Mouse (Mus musculus) embryonic facial prominence, embryonic 13.5 days (tissue): ENCODE measurements around the gene Adra2b. TPM values are rescaled to one million over a fixed set of nuclear protein-coding genes. Genes with fewer than 3 reads are reported as not detected.
A peak's percentile ranks its signal among the peaks of the same experiment; 100 is the strongest.

Experiments used
- ATAC-seq: fragments of 200-750 bp; cut with Nextera tagmentation; 2 replicates; pipeline ENCODE4 v1.8.0; 2017; ENCODE audit warnings: low read depth; ENCODE audit not compliant: insufficient number of reproducible peaks, insufficient read depth, low FRiP score, low TSS enrichment
- H3K27ac ChIP-seq: fragments of 300-500 bp; sonication (generic); 2 replicates; pipeline ENCODE4 v1.5.1; 2015; ENCODE audit warnings: moderate library complexity, mild to moderate bottlenecking, inconsistent platforms
- H3K27me3 ChIP-seq: fragments of 300-500 bp; sonication (generic); 2 replicates; pipeline ENCODE4 v1.6.1; 2015; ENCODE audit warnings: mild to moderate bottlenecking, inconsistent platforms
- H3K36me3 ChIP-seq: fragments of 300-500 bp; sonication (generic); 2 replicates; pipeline ENCODE4 v1.6.1; 2015; ENCODE audit warnings: mild to moderate bottlenecking, inconsistent platforms
- H3K4me1 ChIP-seq: fragments of 300-500 bp; sonication (generic); 2 replicates; pipeline ENCODE4 v1.6.1; 2015; ENCODE audit warnings: inconsistent platforms
- H3K4me2 ChIP-seq: fragments of 300-500 bp; sonication (generic); 2 replicates; pipeline ENCODE4 v1.6.1; 2015; ENCODE audit warnings: moderate library complexity, mild to moderate bottlenecking, inconsistent platforms
- H3K4me3 ChIP-seq: fragments of 300-500 bp; sonication (generic); 2 replicates; pipeline ENCODE4 v1.5.1; 2015; ENCODE audit warnings: mild to moderate bottlenecking, inconsistent platforms
- H3K9ac ChIP-seq: fragments of 300-500 bp; sonication (generic); 2 replicates; pipeline ENCODE4 v1.6.1; 2015; ENCODE audit warnings: mild to moderate bottlenecking, inconsistent platforms
- H3K9me3 ChIP-seq: fragments of 300-500 bp; sonication (generic); 2 replicates; pipeline ENCODE4 v1.6.1; 2016; ENCODE audit warnings: inconsistent platforms
- WGBS: fragments of 180-500 bp; shearing (Covaris S2); methylation state at CpG from one replicate; pipeline ENCODE4 v1.1.7; 2015; ENCODE audit warnings: mixed read lengths; 5-methylcytosine and 5-hydroxymethylcytosine counted together
- polyA plus RNA-seq: library from polyadenylated mRNA; unstranded; fragments of >200 nt; fragmentation: Nextera tagmentation; extraction: Ambion mirVana; gene quantifications from 2 replicates; pipeline ENCODE4 v1.2.1, GENCODE M21; 2015

Gene Adra2b
- 0.39 and 0.51 TPM in 2 replicates for polyA plus RNA-seq

DNA sequence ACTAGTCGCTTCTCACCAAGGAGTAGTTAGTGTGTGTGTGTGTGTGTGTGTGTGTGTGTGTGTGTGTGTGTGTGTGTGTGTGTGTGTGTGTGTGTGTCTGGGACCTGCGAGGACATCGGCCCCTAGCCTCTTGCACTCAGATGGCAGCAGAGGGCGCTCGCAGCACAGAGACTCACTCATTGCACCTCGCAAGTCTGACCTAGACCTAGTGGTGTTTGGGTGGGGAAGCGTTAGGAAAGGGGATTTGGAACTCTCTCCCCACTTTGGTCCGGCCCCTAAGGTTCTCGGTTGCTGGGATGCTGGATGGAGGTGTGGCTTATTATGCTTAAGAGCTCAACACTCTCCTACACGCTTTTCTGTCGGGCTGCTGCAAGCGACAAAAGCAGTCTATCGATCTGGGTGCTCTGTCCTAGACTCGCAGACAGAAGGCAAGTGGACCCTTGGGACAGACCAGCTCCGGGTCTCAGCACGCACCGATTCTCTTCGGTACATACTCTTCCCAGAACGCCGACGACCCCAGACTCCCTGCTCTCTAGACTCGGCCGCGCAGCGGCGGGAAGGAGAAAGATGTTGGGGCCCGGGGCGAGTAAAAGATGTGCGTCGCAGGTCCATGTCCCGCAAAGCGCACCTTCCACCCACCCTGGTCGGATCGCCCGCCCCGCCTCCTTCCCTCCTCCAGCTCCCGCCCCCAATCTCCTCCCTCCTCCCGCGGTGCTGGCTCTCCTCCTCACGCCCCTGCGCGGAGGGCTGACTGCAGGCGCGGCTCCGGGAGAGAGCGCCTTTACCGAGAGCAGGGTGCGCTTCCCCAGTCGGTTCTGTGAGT, at the start of gene Adra2b:
Gene Adra2b, plus strand, starts transcription at position 750 of the 823 bp plus-strand sequence.
- peak; percentile 44; the same call in 1 of the 2 replicates for ATAC-seq
- no peaks in the 10 kb centered on the region for H3K9me3 ChIP-seq
- peaks cover 11% of the 10 kb centered on the region for H3K4me1 ChIP-seq
- no peaks in the 10 kb centered on the region for H3K36me3 ChIP-seq
- WGBS: under 1% methylated on average over 49 of the region's 49 CpGs
- H3K4me3 ChIP-seq: peak within 1 kb of the TSS; percentile 50
- peaks cover 93% of the 10 kb centered on the region for H3K27me3 ChIP-seq
- H3K27ac ChIP-seq: no peak within 1 kb of the TSS
- H3K9ac ChIP-seq: peak within 1 kb of the TSS; percentile 59
- peak within 1 kb of the TSS; percentile 81 for H3K4me2 ChIP-seq

DNA sequence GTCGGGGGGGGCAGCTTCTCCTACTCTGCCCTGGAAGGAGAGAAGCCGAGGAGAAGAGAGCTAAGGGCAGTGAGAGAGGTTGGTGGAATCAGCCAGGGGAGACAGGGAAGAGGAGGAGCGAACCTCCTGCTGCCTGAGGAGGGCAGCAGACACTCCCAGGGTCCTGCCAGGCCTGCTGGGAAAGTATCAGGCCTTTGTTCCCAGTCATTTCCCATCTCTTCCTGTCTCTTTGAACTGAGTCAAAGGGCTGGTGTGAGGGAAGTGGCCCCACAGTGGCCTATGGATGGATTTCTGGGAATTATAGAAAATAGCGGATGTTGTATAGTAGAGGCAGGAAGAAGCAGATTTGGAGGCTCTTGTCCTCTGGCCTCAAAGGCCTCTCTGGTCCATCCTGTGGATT, 49.1 kb upstream of the Adra2b start:
- 49% methylated on average over 4 of the region's 4 CpGs for WGBS
- no peak overlapping the region for H3K27ac ChIP-seq
- no peaks in the 10 kb centered on the region for H3K27me3 ChIP-seq
- H3K9ac ChIP-seq: no peak overlapping the region
- H3K4me3 ChIP-seq: no peak overlapping the region
- H3K4me2 ChIP-seq: no peak overlapping the region
- no peaks in the 10 kb centered on the region for H3K9me3 ChIP-seq
- no peak for ATAC-seq
- H3K4me1 ChIP-seq: no peaks in the 10 kb centered on the region
- no peaks in the 10 kb centered on the region for H3K36me3 ChIP-seq

DNA sequence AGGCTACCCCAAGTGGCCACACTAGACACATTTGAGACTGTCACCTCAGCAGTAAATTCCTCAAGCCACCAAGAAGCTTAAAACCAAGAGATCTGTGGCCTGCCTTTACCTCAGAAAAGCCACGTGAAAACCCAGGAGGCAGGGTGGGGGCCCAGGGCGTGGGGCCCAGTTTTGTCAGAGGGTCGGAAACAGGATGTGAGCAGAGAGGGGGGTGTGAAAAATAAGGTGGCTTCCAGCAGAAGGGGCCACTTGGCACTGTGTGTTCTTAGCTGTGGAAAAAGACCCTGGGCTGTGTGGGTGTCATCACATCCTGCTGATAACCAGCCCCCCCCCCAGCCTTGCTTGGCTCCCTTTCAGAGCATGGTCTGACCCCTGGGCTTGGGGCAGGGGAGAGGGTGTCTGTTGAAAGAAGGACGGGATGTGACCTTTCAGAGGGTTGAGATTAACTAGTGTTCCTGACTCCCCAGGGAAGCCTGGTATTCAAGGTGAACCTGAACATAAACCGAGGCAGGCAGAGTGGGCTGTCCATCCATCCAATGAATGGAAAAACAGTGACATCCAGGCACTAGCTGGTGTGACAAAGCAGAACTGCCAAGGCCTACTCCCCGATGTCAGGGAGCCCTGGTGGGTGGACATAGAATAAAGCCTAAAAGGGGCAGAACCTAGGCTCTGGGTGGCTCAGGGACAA, 48.4 kb upstream of the Adra2b start:
- 76% methylated on average over 6 of the region's 6 CpGs for WGBS

DNA sequence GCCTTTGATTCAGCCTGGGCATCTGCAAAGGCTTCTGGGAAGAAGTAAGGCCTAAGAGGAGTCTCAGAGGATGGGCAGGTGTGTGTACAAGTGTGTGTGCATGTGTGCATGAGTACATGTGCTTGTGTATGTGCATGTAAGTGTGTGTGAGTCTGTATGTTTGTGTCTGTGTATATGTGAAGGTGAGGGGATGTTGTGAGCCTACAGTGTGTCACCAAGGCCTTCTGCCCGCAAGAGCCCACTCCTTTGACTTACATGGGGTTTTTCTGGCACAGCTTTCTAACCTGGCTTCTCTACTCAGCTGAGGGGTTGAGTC, 47.9 kb upstream of the Adra2b start:
- Histone ChIP-seq H3K9me3 (no peaks in the 10 kb centered on the region), H3K4me2 (no peak overlapping the region), H3K36me3 (no peaks in the 10 kb centered on the region), H3K9ac (no peak overlapping the region), H3K27me3 (no peaks in the 10 kb centered on the region), H3K4me1 (no peaks in the 10 kb centered on the region), H3K27ac (no peak overlapping the region), H3K4me3 (no peak overlapping the region)
- WGBS: 95% methylated on average over 1 of the region's 1 CpGs
- ATAC-seq: no peak

More for the DNA sequence above, 48.4 kb upstream of the Adra2b start:
- no peaks in the 10 kb centered on the region for H3K9me3 ChIP-seq
- no peak overlapping the region for H3K4me2 ChIP-seq
- H3K4me3 ChIP-seq: no peak overlapping the region
- H3K27me3 ChIP-seq: no peaks in the 10 kb centered on the region
- H3K4me1 ChIP-seq: no peaks in the 10 kb centered on the region
- H3K36me3 ChIP-seq: no peaks in the 10 kb centered on the region
- H3K27ac ChIP-seq: no peak overlapping the region
- no peak for ATAC-seq
- H3K9ac ChIP-seq: no peak overlapping the region

DNA sequence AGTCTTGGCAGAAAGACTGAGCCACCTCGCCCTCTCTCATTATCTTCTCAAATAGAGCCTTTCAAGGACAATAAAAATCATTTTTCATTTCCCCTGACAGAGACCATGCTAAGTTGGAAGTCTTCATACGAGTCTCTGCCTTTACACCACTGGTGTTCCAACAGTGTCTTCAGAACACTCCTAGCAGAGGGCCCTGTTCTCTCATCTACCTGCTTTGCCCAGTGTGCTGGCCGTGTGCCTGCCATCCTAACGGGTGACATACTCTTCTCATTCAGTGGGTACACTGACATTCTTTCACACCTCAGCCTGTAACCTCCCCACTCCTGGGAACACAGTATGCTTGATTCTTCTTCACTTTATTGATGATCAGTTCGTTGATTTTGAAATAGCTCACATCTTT, 46.6 kb upstream of the Adra2b start:
- Histone ChIP-seq H3K9me3 (no peaks in the 10 kb centered on the region), H3K9ac (no peak overlapping the region), H3K4me3 (no peak overlapping the region), H3K4me1 (no peaks in the 10 kb centered on the region), H3K27me3 (no peaks in the 10 kb centered on the region), H3K27ac (no peak overlapping the region), H3K36me3 (no peaks in the 10 kb centered on the region), H3K4me2 (no peak overlapping the region)
- 77% methylated on average over 5 of the region's 5 CpGs for WGBS
- no peak for ATAC-seq

DNA sequence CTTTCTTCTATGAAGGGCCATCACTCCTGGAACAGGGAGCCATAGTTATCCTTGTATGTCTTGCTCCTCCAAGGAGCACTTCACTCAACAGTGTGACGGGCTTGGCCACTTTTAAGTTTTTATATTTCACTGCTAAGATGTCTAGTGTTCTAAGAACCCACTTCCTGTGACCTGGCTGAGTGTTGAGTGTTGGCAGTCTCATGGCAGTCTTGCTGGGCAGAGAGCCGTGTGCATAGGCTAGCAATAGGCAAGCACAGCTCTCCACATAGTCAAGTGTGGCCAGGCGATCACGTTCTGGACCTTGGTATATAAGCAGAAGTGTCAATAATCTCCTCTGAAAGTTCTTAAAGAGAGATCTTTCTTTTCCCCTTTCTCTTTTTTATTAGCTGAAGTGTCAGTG, 44.9 kb upstream of the Adra2b start:
- H3K9me3 ChIP-seq: no peaks in the 10 kb centered on the region
- no peak overlapping the region for H3K9ac ChIP-seq
- H3K4me1 ChIP-seq: no peaks in the 10 kb centered on the region
- H3K36me3 ChIP-seq: no peaks in the 10 kb centered on the region
- no peaks in the 10 kb centered on the region for H3K27me3 ChIP-seq
- H3K4me3 ChIP-seq: no peak overlapping the region
- no peak for ATAC-seq
- 88% methylated on average over 4 of the region's 4 CpGs for WGBS
- H3K27ac ChIP-seq: no peak overlapping the region
- H3K4me2 ChIP-seq: no peak overlapping the region

DNA sequence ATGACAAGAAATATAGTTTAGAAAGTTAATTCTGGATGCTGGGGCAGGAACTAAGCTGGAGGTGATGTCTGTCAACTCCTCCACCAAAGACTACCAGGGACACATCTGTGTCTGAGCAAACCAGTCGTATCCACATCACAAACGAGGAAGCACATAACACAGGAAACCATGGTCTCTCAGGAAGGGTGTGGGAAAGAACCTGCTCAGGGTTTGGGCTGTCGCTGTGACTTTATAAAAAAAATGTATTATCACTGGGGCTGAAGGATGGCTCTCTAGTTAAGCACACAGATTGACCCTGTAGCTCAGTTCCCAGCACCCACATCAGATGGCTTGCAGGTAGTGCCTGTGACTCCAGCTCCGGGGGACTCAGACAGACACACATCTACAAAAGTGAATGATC, 43.9 kb upstream of the Adra2b start:
- no peak overlapping the region for H3K27ac ChIP-seq
- H3K4me2 ChIP-seq: no peak overlapping the region
- no peak for ATAC-seq
- H3K4me3 ChIP-seq: no peak overlapping the region
- no peaks in the 10 kb centered on the region for H3K36me3 ChIP-seq
- 0 out of 2 replicates have a peak, but pooled peaks cover 4% of the 10 kb centered on the region for H3K4me1 ChIP-seq
- H3K27me3 ChIP-seq: no peaks in the 10 kb centered on the region
- H3K9me3 ChIP-seq: no peaks in the 10 kb centered on the region
- H3K9ac ChIP-seq: no peak overlapping the region
- 67% methylated on average over 4 of the region's 4 CpGs for WGBS

DNA sequence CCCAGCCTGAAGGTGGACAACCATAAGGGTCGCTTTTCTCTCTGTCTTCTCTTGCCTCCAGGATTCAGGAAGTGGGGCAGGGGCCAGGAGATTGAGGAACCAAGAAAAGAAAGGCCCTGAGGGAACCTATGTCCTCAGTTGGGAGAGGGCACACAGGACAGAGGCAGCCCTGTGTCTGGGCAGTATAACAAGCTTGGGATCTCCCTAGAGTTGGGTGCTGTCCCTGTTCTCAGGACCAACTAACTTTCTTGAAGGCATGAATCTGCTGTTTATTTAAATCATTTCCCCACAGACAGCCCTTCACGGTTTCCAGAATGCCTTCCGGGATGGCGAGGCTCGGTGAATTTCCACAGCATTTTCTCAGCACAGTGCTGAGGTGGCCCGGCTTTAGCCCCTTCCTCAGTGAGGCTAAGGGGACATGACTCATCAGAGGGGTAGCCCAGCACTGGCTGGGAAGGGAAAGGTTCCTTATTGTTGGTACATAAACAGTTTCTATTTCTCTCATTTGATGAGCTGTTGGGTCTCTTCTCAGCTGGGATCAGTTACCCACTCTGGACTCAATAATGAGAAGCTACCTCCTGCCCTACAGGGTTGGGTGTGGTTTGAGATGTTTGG, 40.2 kb upstream of the Adra2b start:
- Histone ChIP-seq H3K36me3 (no peaks in the 10 kb centered on the region), H3K4me2 (no peak overlapping the region), H3K4me3 (no peak overlapping the region), H3K27me3 (no peaks in the 10 kb centered on the region), H3K4me1 (0 out of 2 replicates have a peak, but pooled peaks cover 4% of the 10 kb centered on the region), H3K27ac (no peak overlapping the region), H3K9me3 (no peaks in the 10 kb centered on the region), H3K9ac (no peak overlapping the region)
- WGBS: 67% methylated on average over 6 of the region's 6 CpGs
- no peak for ATAC-seq

DNA sequence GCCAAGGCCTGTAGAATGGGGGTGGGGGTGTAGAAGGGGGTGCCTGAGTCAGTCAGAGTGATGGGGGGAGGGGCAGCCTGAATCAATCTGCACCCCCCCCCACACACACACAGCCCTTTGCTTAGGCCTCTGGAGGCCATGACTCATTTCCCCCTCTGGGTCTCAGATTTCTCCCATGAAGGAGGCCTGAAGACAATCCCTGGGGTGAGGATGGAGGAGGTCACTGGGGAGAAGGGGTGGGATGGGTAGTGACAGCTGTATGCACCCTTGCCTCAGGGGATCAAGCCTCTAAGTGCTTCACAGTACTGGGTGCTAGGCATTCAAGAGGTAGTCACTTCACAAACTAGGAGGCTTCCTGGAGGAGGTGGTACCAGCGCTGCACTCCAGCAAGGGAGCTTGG, 39.3 kb upstream of the Adra2b start:
- no peak for ATAC-seq
- no peak overlapping the region for H3K4me2 ChIP-seq
- no peaks in the 10 kb centered on the region for H3K27me3 ChIP-seq
- WGBS: 92% methylated on average over 1 of the region's 1 CpGs
- 0 out of 2 replicates have a peak, but pooled peaks cover 4% of the 10 kb centered on the region for H3K4me1 ChIP-seq
- no peaks in the 10 kb centered on the region for H3K36me3 ChIP-seq
- H3K27ac ChIP-seq: no peak overlapping the region
- H3K4me3 ChIP-seq: no peak overlapping the region
- H3K9me3 ChIP-seq: no peaks in the 10 kb centered on the region
- no peak overlapping the region for H3K9ac ChIP-seq

DNA sequence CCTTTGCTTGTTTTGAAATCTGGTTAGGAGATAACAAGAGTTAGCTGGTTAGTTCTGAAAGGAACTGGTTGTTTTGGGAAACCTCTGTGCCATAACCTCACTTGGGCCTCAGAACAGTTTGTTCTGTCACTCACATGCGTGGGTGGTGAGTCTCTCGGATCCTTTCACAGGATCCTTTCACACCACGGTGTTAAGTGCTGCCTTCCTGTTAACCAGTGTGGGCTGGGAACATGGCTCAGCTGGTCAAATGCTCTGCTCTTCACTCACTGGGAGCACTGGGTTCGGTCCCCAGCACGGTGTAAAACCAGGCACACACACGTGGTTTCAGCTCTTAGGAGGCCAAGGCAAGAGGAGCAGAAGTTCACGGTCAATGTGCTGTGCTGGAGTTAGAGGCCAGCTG, 38.6 kb upstream of the Adra2b start:
- Histone ChIP-seq H3K36me3 (no peaks in the 10 kb centered on the region), H3K27me3 (no peaks in the 10 kb centered on the region), H3K9me3 (no peaks in the 10 kb centered on the region), H3K9ac (no peak overlapping the region), H3K4me2 (no peak overlapping the region), H3K27ac (no peak overlapping the region), H3K4me3 (no peak overlapping the region), H3K4me1 (0 out of 2 replicates have a peak, but pooled peaks cover 4% of the 10 kb centered on the region)
- WGBS: 76% methylated on average over 7 of the region's 7 CpGs
- no peak for ATAC-seq

DNA sequence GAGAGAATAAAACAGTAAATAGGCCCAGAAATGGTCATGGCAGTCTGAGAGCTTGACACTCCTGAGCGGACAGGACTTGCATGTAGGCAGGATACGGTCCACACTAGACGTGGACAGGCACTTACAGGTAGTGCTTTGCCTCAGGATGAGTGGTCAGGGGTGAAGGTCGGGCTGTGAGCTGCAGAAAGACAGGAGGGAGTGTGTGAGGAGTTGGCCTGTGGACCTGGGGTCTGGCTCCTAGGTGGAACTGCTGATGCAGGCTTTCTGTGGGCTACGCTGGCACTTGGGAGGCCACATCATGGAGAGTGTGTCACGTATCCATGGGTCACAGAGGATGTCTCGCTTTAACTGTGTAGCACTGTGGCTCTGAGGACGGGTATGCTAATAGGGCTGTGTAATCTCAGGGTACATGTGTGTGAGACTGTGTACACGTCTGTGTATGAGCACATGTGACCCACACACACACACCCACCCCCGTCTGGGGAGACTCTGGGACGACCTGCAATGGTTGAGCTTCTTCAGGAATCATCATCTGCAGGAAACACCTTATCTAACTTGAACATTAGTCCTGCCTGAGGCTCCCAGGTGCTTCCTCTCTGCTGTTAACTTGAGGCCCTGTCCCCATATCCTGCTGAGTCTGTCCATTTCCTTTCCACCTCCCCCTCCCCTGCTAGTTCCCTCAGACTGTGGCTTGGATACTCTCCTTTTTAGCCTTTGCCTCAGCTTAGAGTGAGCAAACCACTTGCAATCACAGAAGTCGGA, 34.7 kb upstream of the Adra2b start:
- Histone ChIP-seq H3K4me2 (no peak overlapping the region), H3K27ac (no peak overlapping the region), H3K36me3 (no peaks in the 10 kb centered on the region), H3K27me3 (0 out of 2 replicates have a peak, but pooled peaks cover 6% of the 10 kb centered on the region), H3K4me1 (0 out of 2 replicates have a peak, but pooled peaks cover 4% of the 10 kb centered on the region), H3K4me3 (no peak overlapping the region), H3K9ac (no peak overlapping the region), H3K9me3 (no peaks in the 10 kb centered on the region)
- WGBS: 68% methylated on average over 12 of the region's 12 CpGs
- ATAC-seq: no peak
